Mouse (Mus musculus) olfactory bulb, adult 2 months (tissue): ENCODE data around the gene Rps29.

Experiments
- CTCF ChIP-seq: fragments of 200-500 bp; IDR thresholded peaks from 2 replicates; pipeline ENCODE4 v1.5.1; 2012; ENCODE audit warnings: low read depth, mild to moderate bottlenecking, low read length, moderate library complexity; ENCODE audit not compliant: insufficient read depth
- POLR2A ChIP-seq: fragments of 200-500 bp; IDR thresholded peaks from 2 replicates; pipeline ENCODE4 v1.6.1; 2012; ENCODE audit warnings: mild to moderate bottlenecking, low read depth, low read length, moderate library complexity; ENCODE audit not compliant: insufficient read depth

DNA sequence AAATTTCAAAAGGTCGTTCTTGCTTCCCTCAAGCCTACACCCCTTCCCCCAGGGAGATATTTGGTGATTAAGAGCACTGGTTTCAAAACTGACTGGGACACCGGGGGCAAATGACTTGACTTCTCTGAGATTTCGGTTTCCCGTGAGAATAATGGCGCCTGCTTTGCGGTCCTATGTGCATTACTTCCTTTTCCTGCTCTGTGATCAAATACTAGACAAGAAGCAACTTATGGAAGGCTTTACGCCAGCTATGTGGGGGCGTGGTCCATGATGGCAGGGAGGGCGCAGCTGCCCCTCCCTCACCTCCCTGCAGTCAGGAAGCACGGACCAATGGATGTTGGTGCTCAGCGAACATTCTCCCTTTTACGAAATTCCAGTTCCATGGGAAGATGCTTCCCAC, 28.5 kb downstream of the Rps29 start:
- TF ChIP-seq CTCF (no peak), POLR2A (no peak)
